Mouse (Mus musculus): ENCODE results near the gene Prom1. TPM values are rescaled to one million over a fixed set of nuclear protein-coding genes. Genes with fewer than 3 reads are reported as not detected.
A peak's percentile ranks its signal among the peaks of the same experiment; 100 is the strongest.

The Prom1 gene
- polyA plus RNA-seq, 1 experiment from 2014 or later: 31.3 TPM

DNA sequence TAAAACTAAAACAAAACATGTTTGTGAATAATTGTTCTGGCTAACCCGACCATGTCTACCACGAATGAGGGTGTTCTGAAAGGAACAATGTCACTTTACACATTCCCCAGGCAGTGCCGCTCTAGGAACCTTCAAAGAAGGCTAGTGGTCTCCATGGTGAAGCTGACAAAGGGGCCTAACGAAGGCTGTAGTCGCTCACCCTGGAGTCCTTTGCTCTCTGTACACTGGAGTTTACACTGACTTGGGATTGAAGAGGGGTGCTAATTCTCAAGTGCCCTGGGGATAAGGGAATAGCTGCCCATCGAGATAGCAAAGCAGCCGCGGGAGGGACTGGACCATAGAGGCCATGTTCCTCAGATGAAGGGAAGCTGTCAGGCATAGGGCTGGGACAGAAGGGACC is 2.9 kb upstream of the Prom1 start:
- H3K27ac ChIP-seq: no peak overlapping the region
- no peak overlapping the region for H3K4me2 ChIP-seq
- peaks cover 23% of the 10 kb centered on the region for H3K4me1 ChIP-seq
- 0 out of 2 replicates have a peak, but pooled peaks cover 2% of the 10 kb centered on the region for H3K27me3 ChIP-seq
- 51% methylated on average over 8 of the region's 8 CpGs for WGBS
- no peak for ATAC-seq (ENCODE audit: insufficient number of reproducible peaks, low FRiP score, low TSS enrichment, low read depth)
- H3K9me3 ChIP-seq: no peaks in the 10 kb centered on the region
- H3K9ac ChIP-seq: no peak overlapping the region
- H3K4me3 ChIP-seq: no peak overlapping the region
- no peaks in the 10 kb centered on the region for H3K36me3 ChIP-seq

GRCm38 (mm10) chr5:44104120-44104519 is 2.3 kb upstream of the Prom1 start:
- Histone ChIP-seq H3K4me3 (no peak overlapping the region), H3K4me2 (no peak overlapping the region), H3K27me3 (0 out of 2 replicates have a peak, but pooled peaks cover 2% of the 10 kb centered on the region), H3K36me3 (no peaks in the 10 kb centered on the region), H3K4me1 (peaks cover 25% of the 10 kb centered on the region), H3K9me3 (no peaks in the 10 kb centered on the region), H3K27ac (no peak overlapping the region), H3K9ac (no peak overlapping the region)
- WGBS: 85% methylated on average over 2 of the region's 2 CpGs
- no peak for ATAC-seq (ENCODE audit: insufficient number of reproducible peaks, low FRiP score, low TSS enrichment, low read depth)

GRCm38 (mm10) chr5:44103121-44103520 is 1.3 kb upstream of the Prom1 start:
- Histone ChIP-seq H3K27ac (no peak overlapping the region), H3K27me3 (0 out of 2 replicates have a peak, but pooled peaks cover 2% of the 10 kb centered on the region), H3K4me2 (no peak overlapping the region), H3K4me1 (peaks cover 25% of the 10 kb centered on the region), H3K9ac (no peak overlapping the region), H3K4me3 (no peak overlapping the region), H3K36me3 (no peaks in the 10 kb centered on the region), H3K9me3 (no peaks in the 10 kb centered on the region)
- WGBS: 94% methylated on average over 7 of the region's 7 CpGs
- ATAC-seq (ENCODE audit: insufficient number of reproducible peaks, low FRiP score, low TSS enrichment, low read depth): no peak

GRCm38 (mm10) chr5:44100544-44101230 is 1.1 kb downstream of the Prom1 start:
- Histone ChIP-seq H3K4me3 (peak overlapping the region; percentile 65), H3K9me3 (no peaks in the 10 kb centered on the region), H3K27me3 (0 out of 2 replicates have a peak, but pooled peaks cover 2% of the 10 kb centered on the region), H3K27ac (peak overlapping the region; percentile 77), H3K36me3 (no peaks in the 10 kb centered on the region), H3K9ac (peak overlapping the region; percentile 65), H3K4me1 (peaks cover 25% of the 10 kb centered on the region), H3K4me2 (peak overlapping the region; percentile 96)
- WGBS: under 1% methylated on average over 43 of the region's 43 CpGs
- peak; percentile 72; the same call in 1 of the 2 replicates for ATAC-seq (ENCODE audit: insufficient number of reproducible peaks, low FRiP score, low TSS enrichment, low read depth)

GRCm38 (mm10) chr5:44100187-44100543 is 1.7 kb downstream of the Prom1 start:
- Histone ChIP-seq H3K4me1 (peaks cover 22% of the 10 kb centered on the region), H3K27ac (peak overlapping the region; percentile 77), H3K4me2 (peak overlapping the region; percentile 96), H3K9me3 (no peaks in the 10 kb centered on the region), H3K4me3 (peak overlapping the region; percentile 65), H3K36me3 (no peaks in the 10 kb centered on the region), H3K27me3 (0 out of 2 replicates have a peak, but pooled peaks cover 2% of the 10 kb centered on the region), H3K9ac (peak overlapping the region; percentile 65)
- WGBS: 3% methylated on average over 12 of the region's 12 CpGs
- ATAC-seq (ENCODE audit: insufficient number of reproducible peaks, low FRiP score, low TSS enrichment, low read depth): no peak

DNA sequence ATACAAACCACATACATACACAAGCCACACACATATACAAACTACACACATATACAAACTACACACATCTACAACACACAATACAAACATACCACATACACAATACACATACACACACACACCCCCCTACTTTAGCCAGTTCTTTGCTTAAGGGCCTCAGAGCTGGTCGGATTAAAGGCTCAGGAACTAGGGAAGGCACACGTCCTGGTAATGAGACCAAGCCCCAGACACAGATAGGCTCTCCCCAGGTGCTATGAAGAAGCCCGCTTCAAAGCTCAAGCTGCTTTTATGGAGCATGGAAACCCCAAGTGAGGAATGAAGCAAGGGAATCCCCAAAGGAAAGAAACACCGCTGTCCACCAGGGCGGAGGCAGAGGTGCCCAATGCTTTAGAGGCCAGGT is 4.8 kb downstream of the Prom1 start:
- Histone ChIP-seq H3K9me3 (no peaks in the 10 kb centered on the region; the same call in 1 of the 2 replicates), H3K4me3 (no peak overlapping the region), H3K27me3 (0 out of 2 replicates have a peak, but pooled peaks cover 2% of the 10 kb centered on the region), H3K4me2 (no peak overlapping the region), H3K4me1 (peaks cover 17% of the 10 kb centered on the region), H3K9ac (no peak overlapping the region), H3K36me3 (no peaks in the 10 kb centered on the region), H3K27ac (no peak overlapping the region)
- WGBS: 69% methylated on average over 5 of the region's 5 CpGs
- no peak for ATAC-seq (ENCODE audit: insufficient number of reproducible peaks, low FRiP score, low TSS enrichment, low read depth)

DNA sequence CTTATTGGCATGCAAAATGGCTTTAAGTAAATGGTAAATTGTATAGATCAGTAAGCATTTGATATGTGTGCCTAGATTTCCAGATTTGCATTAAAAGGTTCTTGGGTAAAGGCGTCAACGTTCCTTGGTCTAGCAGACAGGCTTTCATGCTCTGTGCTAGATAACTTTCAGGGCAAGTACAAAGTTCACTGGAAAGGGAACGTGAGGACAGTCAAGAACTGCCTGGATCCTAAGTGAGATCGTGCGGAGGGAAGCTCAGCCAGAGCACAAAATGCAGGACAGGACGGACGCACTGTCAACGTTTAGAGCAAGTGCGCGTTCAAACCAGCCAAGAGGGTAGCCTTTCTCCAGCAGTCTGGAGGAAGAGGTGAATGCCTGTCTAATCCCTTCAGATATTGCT is 5.7 kb downstream of the Prom1 start:
- Histone ChIP-seq H3K4me3 (no peak overlapping the region), H3K9me3 (no peaks in the 10 kb centered on the region; the same call in 1 of the 2 replicates), H3K9ac (no peak overlapping the region), H3K4me2 (no peak overlapping the region), H3K27me3 (no peaks in the 10 kb centered on the region), H3K36me3 (no peaks in the 10 kb centered on the region), H3K4me1 (peaks cover 8% of the 10 kb centered on the region), H3K27ac (no peak overlapping the region)
- WGBS: 87% methylated on average over 10 of the region's 10 CpGs
- ATAC-seq (ENCODE audit: insufficient number of reproducible peaks, low FRiP score, low TSS enrichment, low read depth): no peak

GRCm38 (mm10) chr5:44095697-44096096 is 6.1 kb downstream of the Prom1 start:
- Histone ChIP-seq H3K9me3 (no peaks in the 10 kb centered on the region; the same call in 1 of the 2 replicates), H3K9ac (no peak overlapping the region), H3K36me3 (no peaks in the 10 kb centered on the region), H3K4me3 (no peak overlapping the region), H3K27ac (no peak overlapping the region), H3K27me3 (no peaks in the 10 kb centered on the region), H3K4me1 (peaks cover 6% of the 10 kb centered on the region; the same call in 1 of the 2 replicates), H3K4me2 (no peak overlapping the region)
- ATAC-seq (ENCODE audit: insufficient number of reproducible peaks, low FRiP score, low TSS enrichment, low read depth): no peak
- 78% methylated on average over 7 of the region's 7 CpGs for WGBS

DNA sequence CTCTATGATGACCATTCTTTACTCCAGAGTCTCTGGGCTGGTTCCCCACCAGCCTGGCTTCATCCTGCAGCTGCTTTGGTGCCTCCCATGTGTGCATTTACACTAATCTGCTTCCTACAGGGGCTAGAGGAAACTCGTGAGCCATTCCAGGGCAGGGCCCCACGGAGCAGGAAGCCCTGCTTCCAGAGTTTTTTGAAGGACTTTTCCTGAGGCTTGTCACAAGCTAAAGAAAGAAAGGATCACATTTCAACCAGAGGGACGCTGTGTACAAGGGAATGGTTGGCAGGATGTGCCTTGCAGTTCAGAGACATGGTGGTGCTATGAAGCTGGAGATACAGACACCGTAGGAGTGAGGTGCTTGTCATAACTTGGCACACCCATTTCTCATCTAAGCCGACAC is 14.8 kb downstream of the Prom1 start:
- Histone ChIP-seq H3K27ac (no peak overlapping the region), H3K9ac (no peak overlapping the region)

GRCm38 (mm10) chr5:44085871-44086270 is 16.0 kb downstream of the Prom1 start:
- no peaks in the 10 kb centered on the region for H3K27me3 ChIP-seq
- H3K36me3 ChIP-seq: no peaks in the 10 kb centered on the region
- no peak overlapping the region for H3K4me3 ChIP-seq
- no peak overlapping the region for H3K27ac ChIP-seq
- H3K4me2 ChIP-seq: no peak overlapping the region
- peaks cover 5% of the 10 kb centered on the region; the same call in 1 of the 2 replicates for H3K4me1 ChIP-seq
- H3K9me3 ChIP-seq: no peaks in the 10 kb centered on the region
- WGBS: 86% methylated on average over 7 of the region's 7 CpGs
- ATAC-seq (ENCODE audit: insufficient number of reproducible peaks, low FRiP score, low TSS enrichment, low read depth): no peak
- no peak overlapping the region for H3K9ac ChIP-seq

More for the DNA sequence above, 14.8 kb downstream of the Prom1 start:
- H3K4me1 ChIP-seq: peaks cover 5% of the 10 kb centered on the region; the same call in 1 of the 2 replicates
- WGBS: 35% methylated on average over 5 of the region's 5 CpGs
- H3K4me3 ChIP-seq: no peak overlapping the region
- H3K4me2 ChIP-seq: no peak overlapping the region
- no peaks in the 10 kb centered on the region; the same call in 1 of the 2 replicates for H3K9me3 ChIP-seq
- no peaks in the 10 kb centered on the region for H3K36me3 ChIP-seq
- no peaks in the 10 kb centered on the region for H3K27me3 ChIP-seq
- ATAC-seq (ENCODE audit: insufficient number of reproducible peaks, low FRiP score, low TSS enrichment, low read depth): 0 out of 2 replicates have a peak, but pooled peaks have one; percentile 40

DNA sequence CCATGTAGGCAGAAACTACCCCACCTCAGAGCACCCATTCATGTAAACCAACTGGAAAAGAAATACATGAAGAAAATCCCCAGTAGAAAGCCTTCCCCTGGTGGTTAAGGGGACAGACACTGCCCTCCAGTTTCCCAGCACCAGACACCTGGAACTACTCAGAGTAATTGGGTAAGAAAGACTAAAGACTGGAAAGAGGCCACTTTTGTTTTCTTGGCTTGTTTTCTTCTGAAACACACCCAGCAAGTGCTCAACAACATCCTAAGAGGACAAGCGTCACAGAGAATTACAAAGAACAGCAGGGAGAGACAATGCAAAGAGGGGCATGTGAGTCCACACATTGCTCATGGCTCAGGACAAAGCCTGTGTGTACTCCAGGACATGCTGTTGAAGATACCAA is 20.7 kb downstream of the Prom1 start:
- Histone ChIP-seq H3K27me3 (no peaks in the 10 kb centered on the region), H3K9me3 (no peaks in the 10 kb centered on the region), H3K9ac (no peak overlapping the region), H3K4me2 (no peak overlapping the region), H3K27ac (no peak overlapping the region), H3K36me3 (no peaks in the 10 kb centered on the region), H3K4me1 (0 out of 2 replicates have a peak, but pooled peaks cover 5% of the 10 kb centered on the region), H3K4me3 (no peak overlapping the region)
- no peak for ATAC-seq (ENCODE audit: insufficient number of reproducible peaks, low FRiP score, low TSS enrichment, low read depth)
- 61% methylated on average over 1 of the region's 1 CpGs for WGBS

- no peaks in the 10 kb centered on the region for H3K36me3 ChIP-seq
- ATAC-seq (ENCODE audit: insufficient number of reproducible peaks, low FRiP score, low TSS enrichment, low read depth): no peak
These were observed 21.4 kb downstream of the Prom1 start for GRCm38 (mm10) chr5:44080276-44081054.

More at GRCm38 (mm10) chr5:44080276-44081054, 21.4 kb downstream of the Prom1 start:
- H3K9ac ChIP-seq: no peak overlapping the region
- H3K27me3 ChIP-seq: no peaks in the 10 kb centered on the region
- no peak overlapping the region for H3K4me2 ChIP-seq
- no peaks in the 10 kb centered on the region for H3K9me3 ChIP-seq
- H3K4me1 ChIP-seq: 0 out of 2 replicates have a peak, but pooled peaks cover 5% of the 10 kb centered on the region
- 66% methylated on average over 8 of the region's 8 CpGs for WGBS
- H3K27ac ChIP-seq: no peak overlapping the region
- H3K4me3 ChIP-seq: no peak overlapping the region

Data from limb, embryonic 15.5 days (tissue).